Mouse (Mus musculus) right cerebral cortex, adult 2 months (tissue): ENCODE data around the gene Taf5l.
A peak's percentile ranks its signal among the peaks of the same experiment; 100 is the strongest.
"Not testable (repeated sequence)": the region's sequence is repeated elsewhere in the genome, so short reads cannot be mapped to it uniquely, and the experiment has no call there.

Source experiments
- DNase-seq, 2 experiments: peaks; one replicate each; pipeline ENCODE4 v3.0.0; 2021 to 2022; ENCODE audit warnings: low spot score in 2 of 2

Taf5l gene

GRCm38 (mm10) chr8:124021237-124022227 is at the start of gene Taf5l, which contains the start of gene Urb2:
Gene Taf5l, minus strand, starts transcription at chr8:124021397.
Gene Urb2, plus strand, starts transcription at chr8:124021508.
- peak; percentile 89 to 95 for DNase-seq

DNA sequence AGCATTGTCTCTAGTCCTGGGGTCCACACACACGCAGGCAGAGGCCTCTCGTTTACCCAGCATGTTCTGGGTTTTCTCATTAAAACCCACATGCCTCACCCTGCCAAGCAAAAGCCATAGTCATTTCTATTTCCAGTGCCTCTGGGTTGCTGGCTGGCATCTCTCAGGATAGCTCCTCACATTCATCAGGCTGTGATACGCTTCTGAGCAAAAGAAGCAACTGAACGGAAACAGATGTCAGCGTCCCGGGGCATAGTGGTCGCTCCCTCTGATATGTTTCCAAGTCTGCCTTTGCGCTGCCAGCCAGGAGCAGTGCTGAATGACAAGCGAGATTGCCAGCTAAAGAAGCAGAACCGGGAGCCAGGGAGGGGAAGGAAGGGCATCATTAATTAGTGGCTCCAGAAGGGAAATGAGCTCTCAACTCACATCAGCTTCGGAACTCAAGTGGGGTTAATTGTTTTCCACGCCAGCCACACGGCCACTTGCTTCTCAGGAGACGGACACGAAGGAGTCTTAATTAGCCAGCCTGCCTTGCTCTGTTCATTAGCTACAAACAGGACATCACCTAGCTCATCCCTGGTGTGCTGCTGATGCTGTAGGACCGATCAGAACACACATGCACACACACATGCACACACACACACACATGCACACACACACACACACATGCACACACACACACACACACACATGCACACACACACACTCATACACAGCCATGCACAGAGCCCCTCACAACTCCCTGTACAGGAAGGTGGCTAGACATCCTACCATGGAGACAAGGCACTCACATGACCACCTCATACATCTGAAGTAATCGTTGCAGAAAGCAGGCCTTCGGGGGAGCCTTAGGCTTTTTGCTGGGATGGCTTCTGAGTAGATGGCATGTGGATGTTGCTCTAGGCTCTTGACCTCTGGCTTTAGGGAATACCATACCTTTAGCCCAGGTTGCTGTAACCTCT is 49.4 kb upstream of the Taf5l start:
- peak; percentile 32 to 35 for DNase-seq

GRCm38 (mm10) chr8:124067059-124067750 is 46.0 kb upstream of the Taf5l start:
- no peak for DNase-seq

GRCm38 (mm10) chr8:124066325-124067058 is 45.3 kb upstream of the Taf5l start:
- DNase-seq = no peak

DNA sequence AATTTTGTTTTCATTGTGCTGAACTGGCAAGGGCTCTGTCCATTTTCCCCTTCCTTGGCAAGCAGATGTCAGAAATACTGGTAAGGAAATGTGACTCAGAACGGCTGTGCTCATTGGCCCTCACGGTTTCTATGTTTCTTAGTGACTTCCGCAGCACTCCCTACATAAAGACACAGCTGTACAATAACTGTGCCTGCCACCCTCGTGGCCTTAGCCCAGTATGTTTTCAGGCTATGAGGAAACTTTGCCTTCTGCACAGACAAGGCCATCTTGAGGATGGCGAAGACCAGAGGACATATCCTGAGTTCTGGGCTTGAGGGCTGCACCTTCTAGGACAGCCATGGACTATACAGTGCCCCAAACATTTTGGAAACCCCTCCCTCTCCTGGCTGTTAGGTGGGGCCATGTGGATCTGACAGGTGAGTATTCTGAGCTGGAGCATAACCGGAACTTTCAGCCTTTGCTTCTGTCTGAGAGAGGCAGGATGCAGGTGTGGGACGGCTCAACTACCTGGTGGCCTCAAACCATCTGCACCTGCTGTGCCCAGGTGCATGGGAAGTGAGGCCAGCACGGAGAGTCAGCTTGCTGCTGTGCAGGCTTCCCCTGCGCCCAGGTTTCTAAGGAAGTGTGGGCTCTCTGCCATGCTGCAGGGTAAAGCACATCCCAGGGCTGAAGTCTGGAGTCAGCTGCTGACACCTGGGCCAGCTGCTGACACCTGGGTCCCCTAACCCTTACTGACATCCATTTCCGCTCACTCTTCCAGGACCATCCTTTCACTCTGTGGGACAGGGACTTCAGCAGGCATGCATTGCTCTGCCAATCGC is 35.8 kb upstream of the Taf5l start:
- no peak for DNase-seq

- no peak for DNase-seq
Observed at GRCm38 (mm10) chr8:124052568-124052967, 31.4 kb upstream of the Taf5l start.

DNA sequence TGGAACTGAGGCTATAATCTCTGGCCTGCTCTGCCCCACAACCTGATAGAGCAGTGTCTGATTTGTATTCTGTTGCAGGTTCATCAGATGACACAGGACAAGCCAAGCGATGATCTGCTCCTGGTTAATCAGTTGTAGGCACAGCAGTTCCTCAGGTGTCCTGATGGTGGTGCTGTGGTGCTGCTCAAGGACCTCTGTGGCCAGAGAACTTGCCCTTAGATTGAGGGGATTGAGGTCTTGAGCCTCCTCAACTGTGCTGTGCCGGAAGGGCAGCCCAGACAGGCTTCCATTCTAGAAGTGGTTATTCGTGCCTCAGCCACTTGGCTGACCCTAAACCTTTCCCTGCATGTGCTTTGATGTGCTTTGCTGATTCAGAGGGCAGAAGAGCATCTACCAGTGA is 30.9 kb upstream of the Taf5l start:
- peak; percentile 85 for DNase-seq

- DNase-seq = no peak
Observed at GRCm38 (mm10) chr8:124045856-124046255, 24.7 kb upstream of the Taf5l start.

DNA sequence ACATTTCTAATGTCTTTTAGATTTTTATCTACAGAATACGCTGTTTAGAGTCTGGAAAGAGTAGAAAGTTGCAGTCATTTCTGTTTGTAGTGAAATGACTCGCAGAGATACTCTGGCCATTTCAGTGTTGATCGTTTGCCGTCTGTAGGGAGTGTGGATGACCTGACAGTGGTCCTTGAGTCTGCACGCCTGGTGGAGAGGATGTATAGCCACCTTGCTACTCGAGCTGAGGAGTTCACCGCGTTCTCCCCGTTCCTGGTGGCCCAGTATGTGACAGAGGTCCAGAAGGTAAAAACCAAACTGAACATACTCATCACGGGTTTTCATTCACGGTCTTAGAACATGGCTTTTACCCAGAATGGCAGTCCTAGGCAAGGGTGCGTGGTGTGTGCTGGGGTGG is 23.7 kb upstream of the Taf5l start:
- no peak for DNase-seq

- no peak for DNase-seq
Observed at GRCm38 (mm10) chr8:124044421-124044820, 23.2 kb upstream of the Taf5l start.

DNA sequence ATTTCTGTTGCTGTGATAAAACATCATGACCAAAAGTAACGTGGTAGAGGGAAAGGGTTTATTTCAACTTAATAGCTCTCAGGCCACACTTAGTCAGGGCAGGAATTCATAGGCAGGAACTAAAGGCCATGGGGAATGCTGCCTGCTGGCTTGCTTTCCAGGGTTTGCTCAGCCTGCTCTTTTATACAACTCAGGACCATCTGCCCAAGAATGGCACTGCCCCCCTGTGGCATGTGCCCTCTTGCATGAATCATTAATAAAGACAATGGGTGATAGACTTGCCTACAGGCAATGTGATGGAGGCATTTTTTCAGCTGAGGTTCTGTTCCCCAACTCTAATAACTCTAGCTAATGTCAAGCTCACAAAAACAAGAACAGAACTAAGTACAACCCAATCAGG is 21.0 kb upstream of the Taf5l start:
- DNase-seq = no peak

- no peak for DNase-seq
Observed at GRCm38 (mm10) chr8:124039351-124039750, 18.2 kb upstream of the Taf5l start.

DNA sequence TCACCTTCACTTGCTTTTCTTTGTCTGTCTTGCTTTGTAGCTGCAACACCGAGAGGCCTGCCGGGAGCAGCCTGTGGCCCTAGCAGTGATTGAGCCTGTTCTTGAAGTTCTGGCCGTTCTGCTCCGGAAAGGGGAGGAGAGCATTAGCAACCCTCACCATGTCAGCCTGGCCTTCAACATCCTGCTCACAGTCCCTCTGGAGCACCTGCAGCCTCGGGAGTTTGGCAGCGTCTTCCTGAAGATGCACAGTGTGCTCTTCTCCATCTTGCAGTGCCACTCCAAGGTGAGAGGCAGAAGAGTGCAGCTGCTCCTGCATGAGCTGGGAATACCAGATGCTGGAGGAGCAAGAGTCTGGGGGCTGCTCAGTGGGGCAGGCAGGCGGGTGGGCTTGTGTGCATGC is 16.9 kb upstream of the Taf5l start:
- DNase-seq = no peak

- DNase-seq = no peak
Observed at GRCm38 (mm10) chr8:124033400-124033799, 12.2 kb upstream of the Taf5l start.

GRCm38 (mm10) chr8:124027831-124028230 is 6.6 kb upstream of the Taf5l start:
- no peak for DNase-seq

GRCm38 (mm10) chr8:124026265-124026664 is 5.1 kb upstream of the Taf5l start:
- not testable (repeated sequence) for DNase-seq

DNA sequence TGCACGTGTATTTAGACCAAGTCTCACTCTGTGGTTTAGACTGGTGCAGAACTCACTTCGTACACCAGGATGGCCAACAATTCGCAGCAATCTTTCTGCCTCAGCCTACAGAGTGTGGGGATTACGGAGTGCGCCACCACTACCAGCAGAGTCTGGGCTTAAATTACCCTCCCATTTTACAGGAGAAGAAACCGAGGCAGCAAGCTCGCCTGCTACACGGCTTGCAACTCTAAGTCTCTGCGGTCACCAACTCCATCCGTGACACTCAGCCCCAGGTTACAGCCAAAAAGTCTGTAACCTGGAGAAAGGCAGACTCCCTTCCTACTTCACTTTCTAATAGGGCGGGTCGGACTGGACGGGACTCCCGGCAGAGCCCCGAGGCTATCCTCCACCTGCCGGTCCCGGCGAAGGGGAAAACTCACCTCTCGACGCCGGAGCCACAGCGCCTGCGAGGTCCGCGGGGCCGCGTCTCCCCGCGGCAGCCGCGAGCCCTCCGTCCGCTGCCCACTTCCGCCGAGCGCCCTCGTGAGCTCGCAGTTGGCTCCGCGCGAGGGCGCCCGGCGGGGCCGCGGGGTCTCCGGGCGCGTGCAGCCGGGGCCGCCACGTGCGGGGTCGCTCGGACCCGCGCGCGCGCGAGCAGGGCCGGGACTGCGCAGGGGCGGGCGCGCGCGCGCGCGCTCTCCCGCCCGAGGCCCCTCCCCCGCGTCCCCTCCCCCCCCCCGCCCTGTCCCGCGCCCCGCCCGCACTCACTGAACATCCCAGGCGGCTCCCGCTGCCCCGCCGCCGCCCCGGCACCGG is 559 bp downstream of the Taf5l start:
- peak in 1 of 2 experiments; percentile 12 for DNase-seq

DNA sequence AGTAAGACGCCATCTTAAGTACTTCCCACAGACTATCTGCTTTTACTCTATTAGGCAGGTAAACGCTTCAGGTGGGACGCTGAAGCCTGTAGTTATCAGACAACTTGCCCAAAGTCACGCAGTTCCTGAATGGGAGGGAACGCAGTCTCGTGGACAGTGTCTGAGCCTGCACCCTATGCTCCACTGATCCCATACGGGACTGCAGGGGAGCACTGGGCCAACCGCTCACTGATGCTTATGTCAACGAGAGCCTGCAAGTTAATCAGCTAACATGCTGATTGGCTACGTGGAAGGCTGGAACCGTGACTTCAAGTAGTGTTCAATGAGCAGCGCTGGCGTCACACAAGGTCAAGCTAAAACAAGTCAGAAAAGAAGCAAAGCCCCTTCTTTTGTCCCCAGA is 1.4 kb downstream of the Taf5l start:
- DNase-seq = no peak

GRCm38 (mm10) chr8:124014751-124015150 is 6.4 kb downstream of the Taf5l start:
- no peak for DNase-seq
